Mouse (Mus musculus): ENCODE data around the gene Hdac10. TPM values are rescaled to one million over a fixed set of nuclear protein-coding genes. Genes with fewer than 3 reads are reported as not detected.

Gene Hdac10
- polyA plus RNA-seq, 1 experiment from 2014 or later = 18.5 TPM

GRCm38 (mm10) chr15:89103921-89104320, 24.6 kb downstream of the Hdac10 start:
- H3K9me3 ChIP-seq = no peaks in the 10 kb centered on the region
- H3K27me3 ChIP-seq (ENCODE audit: insufficient read depth, poor library complexity, severe bottlenecking) = no peaks in the 10 kb centered on the region
- H3K27ac ChIP-seq = no peak overlapping the region
- 91% methylated on average over 10 of the region's 10 CpGs for WGBS
- H3K36me3 ChIP-seq = peaks cover 100% of the 10 kb centered on the region
- no peak overlapping the region for H3K4me3 ChIP-seq
- no peak for DNase-seq (ENCODE audit: low spot score)
- peaks cover 19% of the 10 kb centered on the region for H3K4me1 ChIP-seq (replicated peaks)

GRCm38 (mm10) chr15:89102646-89103045, 25.9 kb downstream of the Hdac10 start:
- peak overlapping the region; percentile 59 for H3K27ac ChIP-seq
- no peaks in the 10 kb centered on the region for H3K27me3 ChIP-seq (ENCODE audit: insufficient read depth, poor library complexity, severe bottlenecking)
- H3K36me3 ChIP-seq = peaks cover 100% of the 10 kb centered on the region
- WGBS = 50% methylated on average over 5 of the region's 5 CpGs
- no peaks in the 10 kb centered on the region for H3K9me3 ChIP-seq
- DNase-seq (ENCODE audit: low spot score) = peak; percentile 47
- H3K4me1 ChIP-seq (replicated peaks) = peaks cover 19% of the 10 kb centered on the region
- H3K4me3 ChIP-seq = no peak overlapping the region

DNA sequence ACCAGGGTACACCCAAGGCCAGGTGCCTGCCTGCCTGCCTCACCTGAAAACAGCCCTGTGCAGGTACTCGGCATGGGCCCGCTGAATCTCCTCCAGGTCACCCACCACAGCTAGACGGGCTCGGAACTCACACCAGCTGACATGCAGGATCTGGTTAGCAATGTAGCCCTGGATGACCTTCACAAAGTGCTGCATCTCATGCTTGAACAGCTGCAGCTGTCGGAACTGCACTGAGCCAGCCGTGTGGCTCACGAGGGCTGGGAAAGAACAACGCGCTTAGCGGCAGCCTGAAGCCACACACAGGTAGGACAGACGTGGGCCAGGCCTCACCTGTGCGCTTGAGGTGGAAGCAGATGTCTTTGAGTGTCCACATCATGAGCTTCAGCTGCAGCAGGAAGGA, 27.7 kb downstream of the Hdac10 start:
- peaks cover 19% of the 10 kb centered on the region for H3K4me1 ChIP-seq (replicated peaks)
- 93% methylated on average over 12 of the region's 12 CpGs for WGBS
- DNase-seq (ENCODE audit: low spot score) = no peak
- H3K27ac ChIP-seq = no peak overlapping the region
- H3K27me3 ChIP-seq (ENCODE audit: insufficient read depth, poor library complexity, severe bottlenecking) = no peaks in the 10 kb centered on the region
- peaks cover 100% of the 10 kb centered on the region for H3K36me3 ChIP-seq
- H3K4me3 ChIP-seq = no peak overlapping the region
- no peaks in the 10 kb centered on the region for H3K9me3 ChIP-seq

DNA sequence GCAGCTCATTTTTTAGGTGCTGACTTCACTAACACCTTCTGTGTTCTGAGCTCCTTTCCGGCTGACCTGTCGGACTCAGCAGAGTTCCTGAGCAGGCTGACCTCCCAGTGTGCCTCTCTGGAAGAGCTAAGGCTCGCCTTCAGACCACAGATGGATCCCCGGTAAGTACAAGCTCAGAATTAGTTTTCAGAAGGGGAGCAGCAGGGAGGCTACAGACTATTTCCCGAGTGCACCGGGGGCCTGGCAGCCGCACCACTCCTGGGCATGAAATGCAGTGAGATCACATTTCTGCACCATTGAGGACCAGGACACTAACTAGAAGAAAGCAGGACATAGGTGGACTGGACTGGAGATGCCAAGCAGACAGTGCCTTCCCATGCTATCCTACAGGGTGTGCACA, 29.9 kb downstream of the Hdac10 start:
- Histone ChIP-seq H3K27me3 (ENCODE audit: insufficient read depth, poor library complexity, severe bottlenecking) (no peaks in the 10 kb centered on the region), H3K4me1 (replicated peaks) (peaks cover 16% of the 10 kb centered on the region), H3K4me3 (no peak overlapping the region), H3K36me3 (peaks cover 100% of the 10 kb centered on the region), H3K27ac (no peak overlapping the region), H3K9me3 (no peaks in the 10 kb centered on the region)
- 90% methylated on average over 7 of the region's 7 CpGs for WGBS
- DNase-seq (ENCODE audit: low spot score) = no peak

- Histone ChIP-seq H3K4me3 (no peak overlapping the region), H3K4me1 (replicated peaks) (peaks cover 10% of the 10 kb centered on the region), H3K9me3 (no peaks in the 10 kb centered on the region), H3K27ac (no peak overlapping the region), H3K27me3 (ENCODE audit: insufficient read depth, poor library complexity, severe bottlenecking) (no peaks in the 10 kb centered on the region), H3K36me3 (peaks cover 100% of the 10 kb centered on the region)
- 95% methylated on average over 5 of the region's 5 CpGs for WGBS
- no peak for DNase-seq (ENCODE audit: low spot score)
Measured at GRCm38 (mm10) chr15:89097450-89097849, 31.1 kb downstream of the Hdac10 start.

DNA sequence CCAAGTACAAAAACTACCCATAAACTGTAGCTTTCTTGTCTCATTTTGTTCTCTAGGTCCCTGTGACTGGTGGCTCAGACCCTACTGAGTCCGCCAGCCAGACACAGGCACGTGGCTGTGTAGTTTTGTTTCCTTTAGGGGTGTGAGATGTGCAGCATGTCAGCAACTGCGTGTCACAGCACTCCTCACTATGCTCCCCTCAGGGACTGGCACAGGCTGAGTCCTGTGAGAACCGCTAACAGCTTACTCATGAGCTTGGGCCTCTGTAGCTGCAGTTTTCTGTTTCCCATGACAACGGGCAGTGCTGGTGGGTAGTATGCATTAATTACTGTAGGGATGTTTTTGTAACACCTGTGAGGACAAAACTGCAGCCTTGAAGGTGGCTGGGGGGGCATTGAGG, 36.3 kb downstream of the Hdac10 start:
- no peak overlapping the region for H3K27ac ChIP-seq
- H3K27me3 ChIP-seq (ENCODE audit: insufficient read depth, poor library complexity, severe bottlenecking) = no peaks in the 10 kb centered on the region
- no peak for DNase-seq (ENCODE audit: low spot score)
- no peak overlapping the region for H3K4me3 ChIP-seq
- H3K4me1 ChIP-seq (replicated peaks) = peaks cover 23% of the 10 kb centered on the region
- no peaks in the 10 kb centered on the region for H3K9me3 ChIP-seq
- 88% methylated on average over 5 of the region's 5 CpGs for WGBS
- H3K36me3 ChIP-seq = peaks cover 57% of the 10 kb centered on the region

DNA sequence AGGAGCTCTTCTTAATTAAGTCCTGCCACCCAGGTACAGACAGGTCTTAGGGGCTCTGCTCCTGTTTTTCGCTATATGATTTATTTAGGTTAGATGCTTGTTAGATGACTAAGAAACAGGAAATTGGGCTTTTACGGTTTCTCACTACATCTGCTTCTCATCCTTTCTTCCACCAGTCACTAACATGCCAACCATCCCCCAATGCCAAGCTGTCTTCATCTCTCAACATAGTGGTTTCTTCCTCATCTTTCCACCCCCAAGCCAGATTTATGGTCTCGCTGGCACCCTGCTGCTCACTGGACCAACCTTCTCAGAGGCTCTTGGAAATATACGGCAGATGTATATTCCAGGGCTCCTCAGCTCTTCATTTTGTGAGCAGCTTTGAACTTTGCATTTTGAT, 37.8 kb downstream of the Hdac10 start:
- no peak for DNase-seq (ENCODE audit: low spot score)
- no peaks in the 10 kb centered on the region for H3K9me3 ChIP-seq
- no peaks in the 10 kb centered on the region for H3K27me3 ChIP-seq (ENCODE audit: insufficient read depth, poor library complexity, severe bottlenecking)
- H3K27ac ChIP-seq = no peak overlapping the region
- WGBS = 92% methylated on average over 4 of the region's 4 CpGs
- peaks cover 23% of the 10 kb centered on the region for H3K4me1 ChIP-seq (replicated peaks)
- H3K36me3 ChIP-seq = peaks cover 57% of the 10 kb centered on the region
- H3K4me3 ChIP-seq = no peak overlapping the region

DNA sequence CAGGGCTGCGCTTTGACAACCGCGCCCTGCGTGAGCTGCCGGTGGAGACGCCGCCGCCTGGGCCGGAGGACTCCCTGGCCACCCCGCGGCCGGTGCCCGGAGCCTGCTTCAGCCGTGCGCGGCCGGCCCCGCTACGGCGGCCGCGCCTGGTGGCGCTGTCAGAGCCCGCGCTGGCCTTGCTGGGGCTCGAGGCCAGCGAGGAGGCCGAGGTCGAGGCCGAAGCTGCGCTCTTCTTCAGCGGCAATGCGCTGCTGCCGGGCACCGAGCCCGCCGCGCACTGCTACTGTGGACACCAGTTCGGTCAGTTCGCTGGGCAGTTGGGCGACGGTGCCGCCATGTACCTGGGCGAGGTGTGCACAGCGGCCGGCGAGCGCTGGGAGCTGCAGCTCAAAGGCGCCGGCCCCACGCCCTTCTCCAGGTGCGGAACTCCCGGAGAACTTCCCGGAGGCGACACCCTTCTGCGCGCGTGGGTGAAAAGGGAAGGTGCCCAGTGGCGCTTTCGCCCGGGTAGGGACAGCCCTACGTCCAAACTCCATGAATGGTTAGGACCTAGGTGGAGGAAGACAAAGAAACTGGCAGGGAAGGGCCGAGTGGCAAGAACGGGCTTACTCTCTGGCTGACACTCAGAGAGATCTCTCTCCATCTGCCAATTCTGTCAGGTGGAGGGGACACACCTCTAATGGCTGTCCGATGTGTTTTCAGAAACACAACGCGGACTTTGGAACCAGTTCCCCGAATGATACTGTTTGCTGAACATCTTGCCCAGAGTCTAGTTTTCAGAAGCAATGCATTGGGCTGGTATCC, 39.0 kb downstream of the Hdac10 start:
- Histone ChIP-seq H3K27me3 (ENCODE audit: insufficient read depth, poor library complexity, severe bottlenecking) (no peaks in the 10 kb centered on the region), H3K9me3 (no peaks in the 10 kb centered on the region), H3K27ac (peak overlapping the region; percentile 91), H3K4me3 (peak overlapping the region; percentile 96), H3K4me1 (replicated peaks) (peaks cover 23% of the 10 kb centered on the region), H3K36me3 (peaks cover 57% of the 10 kb centered on the region)
- WGBS = 4% methylated on average over 68 of the region's 68 CpGs
- DNase-seq (ENCODE audit: low spot score) = no peak

DNA sequence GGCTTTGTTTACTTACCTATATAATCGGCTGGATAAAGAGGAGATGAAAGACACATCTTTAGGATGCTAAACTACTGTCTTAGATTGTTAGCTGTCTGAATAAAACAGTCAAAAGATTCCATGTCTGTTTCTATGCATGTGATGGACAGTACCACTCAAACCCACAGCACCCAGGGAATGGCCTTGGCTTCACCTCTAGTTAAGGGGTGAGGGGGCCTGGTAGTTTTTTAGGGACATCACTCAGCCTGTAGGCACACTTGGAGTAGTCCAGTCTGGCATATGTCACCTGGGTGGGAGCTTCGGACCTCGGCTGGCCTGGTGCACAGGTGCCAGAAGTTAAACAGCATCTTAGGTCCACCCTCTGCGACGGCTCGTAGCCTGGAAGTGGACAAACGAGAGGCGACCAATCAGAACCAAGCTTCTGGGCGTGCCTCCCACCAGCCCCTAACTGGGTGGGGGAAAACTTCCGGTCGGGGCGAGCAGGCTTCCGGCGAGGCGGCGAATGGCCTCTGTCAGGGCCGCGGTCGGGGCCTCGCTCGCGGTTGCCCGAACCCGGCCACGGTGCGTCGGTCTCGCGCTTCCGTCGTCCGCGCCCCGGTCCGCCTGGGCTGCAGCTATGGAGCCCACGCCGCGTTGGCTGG, 39.8 kb downstream of the Hdac10 start, which contains the start of gene Selenoo:
TSS of gene Selenoo (plus strand) at position 478 of the 641 bp plus-strand sequence.
- peak; percentile 91 for DNase-seq (ENCODE audit: low spot score)
- peaks cover 57% of the 10 kb centered on the region for H3K36me3 ChIP-seq
- peaks cover 23% of the 10 kb centered on the region for H3K4me1 ChIP-seq (replicated peaks)
- no peaks in the 10 kb centered on the region for H3K9me3 ChIP-seq
- no peaks in the 10 kb centered on the region for H3K27me3 ChIP-seq (ENCODE audit: insufficient read depth, poor library complexity, severe bottlenecking)
- H3K27ac ChIP-seq = peak within 1 kb of the TSS; percentile 91
- WGBS = 2% methylated on average over 38 of the region's 38 CpGs
- H3K4me3 ChIP-seq = peak within 1 kb of the TSS; percentile 96

DNA sequence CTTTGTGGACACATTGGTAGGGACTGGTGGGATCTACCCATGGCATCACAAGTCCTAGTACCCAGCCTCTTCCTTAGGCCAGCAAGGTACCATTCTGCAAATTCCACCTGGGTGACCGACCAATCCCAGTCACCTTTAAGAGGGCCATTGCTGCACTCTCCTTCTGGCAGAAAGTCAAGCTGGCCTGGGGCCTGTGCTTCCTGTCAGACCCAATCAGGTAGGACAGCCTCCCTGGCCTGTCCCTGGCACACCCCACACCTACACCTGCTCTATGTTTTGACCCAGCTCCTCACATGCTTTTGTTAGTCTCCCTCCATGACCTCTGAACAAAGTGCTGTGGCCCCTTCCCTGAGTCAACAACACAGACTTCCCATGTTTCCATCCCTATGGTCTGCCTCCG, 43.7 kb downstream of the Hdac10 start:
- Histone ChIP-seq H3K9me3 (no peaks in the 10 kb centered on the region), H3K27me3 (ENCODE audit: insufficient read depth, poor library complexity, severe bottlenecking) (no peaks in the 10 kb centered on the region), H3K36me3 (peaks cover 72% of the 10 kb centered on the region), H3K4me1 (replicated peaks) (peaks cover 16% of the 10 kb centered on the region), H3K4me3 (no peak overlapping the region), H3K27ac (no peak overlapping the region)
- DNase-seq (ENCODE audit: low spot score) = no peak
- WGBS = 97% methylated on average over 2 of the region's 2 CpGs

DNA sequence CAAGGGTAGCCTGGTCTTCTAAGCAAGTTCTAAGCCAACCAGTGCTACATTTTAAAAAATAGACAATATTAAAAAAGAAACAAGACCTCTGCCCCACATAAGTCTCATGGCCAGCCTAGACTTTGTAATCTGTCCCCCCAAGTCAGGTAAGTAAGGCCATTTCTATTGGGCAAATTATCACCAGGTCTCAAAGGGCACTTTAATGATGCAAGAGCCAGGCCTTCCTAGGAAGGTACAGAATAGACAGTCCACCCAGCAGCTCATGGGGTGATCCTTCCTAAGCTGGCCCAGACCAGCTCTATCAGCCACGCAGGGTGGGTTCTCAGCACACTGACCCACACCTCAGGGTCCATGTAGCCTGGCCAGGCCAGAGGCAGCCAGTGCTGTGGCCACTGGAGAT, 44.6 kb downstream of the Hdac10 start:
- Histone ChIP-seq H3K36me3 (peaks cover 81% of the 10 kb centered on the region), H3K4me1 (replicated peaks) (peaks cover 9% of the 10 kb centered on the region), H3K27ac (no peak overlapping the region), H3K27me3 (ENCODE audit: insufficient read depth, poor library complexity, severe bottlenecking) (no peaks in the 10 kb centered on the region), H3K4me3 (no peak overlapping the region), H3K9me3 (no peaks in the 10 kb centered on the region)
- DNase-seq (ENCODE audit: low spot score) = no peak
- 94% methylated on average over 1 of the region's 1 CpGs for WGBS

DNA sequence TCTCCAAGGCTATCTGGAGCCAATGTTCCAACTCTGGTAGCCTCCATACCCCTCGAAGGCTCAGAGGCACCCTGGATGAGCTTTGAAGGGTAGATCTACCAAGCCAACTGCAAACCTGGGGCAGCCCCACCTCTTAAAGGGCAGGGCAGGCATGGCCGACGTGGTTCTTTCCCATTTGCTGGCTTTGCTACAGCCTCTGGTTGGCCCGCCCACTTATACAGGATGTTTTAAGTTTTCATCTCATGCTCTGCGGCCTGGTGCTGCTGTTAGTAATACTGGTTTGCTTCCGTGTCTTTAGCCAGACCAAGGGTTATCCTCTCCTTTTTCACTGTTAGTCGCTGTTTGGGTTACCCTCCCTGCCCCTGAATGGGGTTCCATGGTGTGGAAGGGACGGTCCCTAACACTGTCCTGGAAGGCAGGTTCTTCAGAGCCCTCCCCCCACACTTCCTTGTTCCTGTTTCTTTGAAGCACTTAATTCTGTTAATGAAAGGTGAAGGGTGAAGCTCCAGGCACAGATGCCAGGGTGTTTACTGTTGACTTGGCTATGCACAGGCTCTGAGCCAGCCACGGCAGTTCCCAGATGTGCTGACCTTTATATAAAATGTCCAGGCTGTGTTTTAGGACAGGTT, 50.2 kb downstream of the Hdac10 start:
- no peak for DNase-seq (ENCODE audit: low spot score)
- peaks cover 51% of the 10 kb centered on the region for H3K4me1 ChIP-seq (replicated peaks)
- peaks cover 45% of the 10 kb centered on the region for H3K36me3 ChIP-seq
- 0 out of 2 replicates have a peak overlapping the region, but pooled peaks have one; percentile 1 for H3K27ac ChIP-seq
- 75% methylated on average over 9 of the region's 9 CpGs for WGBS
- H3K9me3 ChIP-seq = no peaks in the 10 kb centered on the region
- H3K27me3 ChIP-seq (ENCODE audit: insufficient read depth, poor library complexity, severe bottlenecking) = peaks cover 3% of the 10 kb centered on the region; the same call in 1 of the 2 replicates
- H3K4me3 ChIP-seq = peak overlapping the region; percentile 90; the same call in 1 of the 2 replicates

All from hindbrain, embryonic 10.5 days (tissue).